Mouse (Mus musculus) ES-Bruce4 (cell line): ENCODE results near the gene Taar5. TPM values are rescaled to one million over a fixed set of nuclear protein-coding genes. Genes with fewer than 3 reads are reported as not detected.

Experiments
- H3K27ac ChIP-seq: 2 replicates; pipeline ENCODE4 v1.5.1; 2012; ENCODE audit warnings: low read length, inconsistent platforms; ENCODE audit not compliant: insufficient read depth
- H3K27me3 ChIP-seq: 2 replicates; pipeline ENCODE4 v1.6.1; 2012; ENCODE audit warnings: mild to moderate bottlenecking, low read length, inconsistent platforms; ENCODE audit not compliant: control insufficient read depth, poor library complexity, insufficient read depth, severe bottlenecking
- H3K36me3 ChIP-seq: 2 replicates; pipeline ENCODE4 v1.6.1; 2012; ENCODE audit warnings: inconsistent platforms, mild to moderate bottlenecking, low read length, moderate library complexity; ENCODE audit not compliant: control insufficient read depth, poor library complexity, insufficient read depth, severe bottlenecking
- H3K4me1 ChIP-seq: one replicate; pipeline ENCODE4 v1.8.1; 2011; ENCODE audit warnings: low read length; ENCODE audit not compliant: control insufficient read depth, insufficient read depth
- H3K4me3 ChIP-seq: 2 replicates; pipeline ENCODE4 v1.5.1; 2011; ENCODE audit warnings: low read depth, mild to moderate bottlenecking, low read length
- H3K9ac ChIP-seq: 2 replicates; pipeline ENCODE4 v1.6.1; 2012; ENCODE audit warnings: low read depth, mild to moderate bottlenecking, inconsistent platforms; ENCODE audit not compliant: poor library complexity, severe bottlenecking
- H3K9me3 ChIP-seq: replicated peaks from 2 replicates; pipeline ENCODE4 v1.6.1; 2012; ENCODE audit warnings: mild to moderate bottlenecking, low read length, inconsistent platforms; ENCODE audit not compliant: control insufficient read depth, poor library complexity, insufficient read depth, severe bottlenecking
- CTCF ChIP-seq: IDR thresholded peaks from one replicate; pipeline ENCODE4 v1.8.1; 2011; ENCODE audit warnings: low read depth, low read length
- EP300 ChIP-seq: IDR thresholded peaks from 2 replicates; pipeline ENCODE4 v1.6.1; 2011; ENCODE audit warnings: low read depth, low read length; ENCODE audit not compliant: insufficient read depth
- POLR2A ChIP-seq: IDR thresholded peaks from one replicate; pipeline ENCODE4 v1.8.1; 2011; ENCODE audit warnings: low read length; ENCODE audit not compliant: insufficient read depth
- polyA plus RNA-seq: library from polyadenylated mRNA; stranded (reverse); fragments of >200 nt; gene quantifications from 2 replicates; pipeline ENCODE4 v1.2.4, GENCODE M21; 2011; ENCODE audit warnings: low read depth; ENCODE audit not compliant: missing spikeins, insufficient read depth, insufficient read length

Taar5 gene
- polyA plus RNA-seq, 1 experiment, result not detected

- no peak overlapping the region for H3K27ac ChIP-seq
- H3K4me1 ChIP-seq, result no peaks in the 10 kb centered on the region
- TF ChIP-seq CTCF (no peak), EP300 (no peak), POLR2A (no peak)
- H3K36me3 ChIP-seq, result no peaks in the 10 kb centered on the region
- H3K27me3 ChIP-seq, result no peaks in the 10 kb centered on the region
- no peak overlapping the region for H3K4me3 ChIP-seq
- H3K9ac ChIP-seq, result no peak overlapping the region
- H3K9me3 ChIP-seq, result no peaks in the 10 kb centered on the region
These were observed 22.5 kb upstream of the Taar5 start for GRCm38 (mm10) chr10:23948026-23948425.

DNA sequence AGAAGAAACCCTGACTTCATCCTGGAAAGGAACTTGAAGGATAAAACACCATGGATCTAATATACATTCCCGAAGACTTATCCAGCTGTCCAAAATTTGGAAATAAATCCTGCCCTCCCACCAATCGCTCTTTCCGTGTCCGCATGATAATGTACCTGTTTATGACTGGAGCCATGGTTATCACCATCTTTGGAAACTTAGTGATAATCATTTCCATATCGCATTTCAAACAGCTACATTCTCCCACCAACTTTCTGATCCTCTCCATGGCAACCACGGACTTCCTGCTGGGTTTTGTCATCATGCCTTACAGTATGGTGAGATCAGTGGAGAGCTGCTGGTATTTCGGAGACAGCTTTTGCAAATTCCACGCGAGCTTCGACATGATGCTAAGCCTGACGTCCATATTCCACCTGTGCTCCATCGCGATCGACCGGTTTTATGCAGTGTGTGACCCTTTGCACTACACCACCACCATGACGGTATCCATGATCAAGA is 20.9 kb upstream of the Taar5 start, which contains the start of gene Taar3:
Gene Taar3, plus strand, starts transcription at position 51 of the 498 bp plus-strand sequence.
- Histone ChIP-seq H3K9ac (no peak within 1 kb of the TSS), H3K4me3 (no peak within 1 kb of the TSS), H3K36me3 (no peaks in the 10 kb centered on the region), H3K27me3 (no peaks in the 10 kb centered on the region), H3K27ac (no peak within 1 kb of the TSS), H3K4me1 (no peaks in the 10 kb centered on the region), H3K9me3 (no peaks in the 10 kb centered on the region)
- TF ChIP-seq POLR2A, result no peak
- TF ChIP-seq EP300, result no peak
- no peak for TF ChIP-seq CTCF

- TF ChIP-seq POLR2A, result no peak
- no peak for TF ChIP-seq CTCF
- no peak for TF ChIP-seq EP300
These were observed 18.8 kb upstream of the Taar5 start for GRCm38 (mm10) chr10:23951714-23952113.

GRCm38 (mm10) chr10:23959071-23959470 is 11.4 kb upstream of the Taar5 start:
- Histone ChIP-seq H3K9me3 (no peaks in the 10 kb centered on the region), H3K27me3 (no peaks in the 10 kb centered on the region), H3K4me1 (no peaks in the 10 kb centered on the region), H3K27ac (no peak overlapping the region), H3K36me3 (no peaks in the 10 kb centered on the region), H3K9ac (no peak overlapping the region), H3K4me3 (no peak overlapping the region)
- no peak for TF ChIP-seq POLR2A

More at GRCm38 (mm10) chr10:23951714-23952113, 18.8 kb upstream of the Taar5 start:
- Histone ChIP-seq H3K4me3 (no peak overlapping the region), H3K9me3 (no peaks in the 10 kb centered on the region), H3K27ac (no peak overlapping the region), H3K27me3 (no peaks in the 10 kb centered on the region), H3K9ac (no peak overlapping the region), H3K4me1 (no peaks in the 10 kb centered on the region), H3K36me3 (no peaks in the 10 kb centered on the region)

DNA sequence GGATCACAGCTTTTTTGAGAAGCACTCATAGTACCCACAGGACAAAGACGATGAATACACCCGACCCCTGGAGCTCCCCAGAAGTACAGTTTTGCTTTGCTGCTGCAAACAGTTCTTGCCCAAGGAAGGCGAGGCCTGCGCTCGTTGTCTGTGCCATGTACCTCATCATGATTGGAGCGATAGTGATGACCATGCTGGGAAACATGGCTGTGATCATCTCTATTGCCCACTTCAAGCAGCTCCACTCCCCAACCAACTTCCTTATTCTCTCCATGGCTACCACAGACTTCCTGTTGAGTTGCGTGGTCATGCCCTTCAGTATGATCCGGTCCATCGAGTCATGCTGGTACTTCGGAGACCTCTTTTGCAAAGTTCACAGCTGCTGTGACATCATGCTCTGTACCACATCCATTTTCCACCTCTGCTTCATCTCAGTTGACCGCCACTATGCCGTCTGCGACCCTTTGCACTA is 10.0 kb upstream of the Taar5 start, which contains the start of gene Taar4:
Gene Taar4, plus strand, starts transcription at position 51 of the 472 bp plus-strand sequence.
- no peaks in the 10 kb centered on the region for H3K4me1 ChIP-seq
- H3K27ac ChIP-seq, result no peak within 1 kb of the TSS
- no peaks in the 10 kb centered on the region for H3K9me3 ChIP-seq
- TF ChIP-seq CTCF (no peak), EP300 (no peak), POLR2A (no peak)
- H3K36me3 ChIP-seq, result no peaks in the 10 kb centered on the region
- no peaks in the 10 kb centered on the region for H3K27me3 ChIP-seq
- H3K4me3 ChIP-seq, result no peak within 1 kb of the TSS
- H3K9ac ChIP-seq, result no peak within 1 kb of the TSS

- Histone ChIP-seq H3K9ac (no peak overlapping the region), H3K9me3 (no peaks in the 10 kb centered on the region), H3K36me3 (no peaks in the 10 kb centered on the region), H3K4me1 (no peaks in the 10 kb centered on the region), H3K27me3 (no peaks in the 10 kb centered on the region), H3K4me3 (no peak overlapping the region), H3K27ac (no peak overlapping the region)
- no peak for TF ChIP-seq EP300
- TF ChIP-seq POLR2A, result no peak
- no peak for TF ChIP-seq CTCF
These were observed 7.1 kb upstream of the Taar5 start for GRCm38 (mm10) chr10:23963444-23963843.
